Mouse (Mus musculus) C2C12 (cell line): ENCODE data around the gene Gal3st3.

Experiments used
- CTCF ChIP-seq: IDR thresholded peaks from one replicate; pipeline ENCODE4 v1.5.1; 2011; ENCODE audit not compliant: control insufficient read depth, insufficient read depth, insufficient read length
- MAX ChIP-seq: IDR thresholded peaks from one replicate; pipeline ENCODE4 v1.6.1; 2011; ENCODE audit warnings: mild to moderate bottlenecking, control low read depth
- MYOD1 ChIP-seq: IDR thresholded peaks from one replicate; pipeline ENCODE4 v1.6.1; 2011; ENCODE audit warnings: low read depth; ENCODE audit not compliant: control insufficient read depth, insufficient read length
- MYOG ChIP-seq: IDR thresholded peaks from one replicate; pipeline ENCODE4 v1.6.1; 2011; ENCODE audit not compliant: control insufficient read depth, insufficient read length; ENCODE audit errors: extremely low read depth

GRCm38 (mm10) chr19:5297903-5298800, at the start of gene Gal3st3:
- TF ChIP-seq MYOG (no peak), CTCF (no peak), MAX (no peak), MYOD1 (no peak)
